Mouse (Mus musculus): Measurements from ENCODE around the gene Prr29. TPM values are rescaled to one million over a fixed set of nuclear protein-coding genes. Genes with fewer than 3 reads are reported as not detected.
A peak's percentile ranks its signal among the peaks of the same experiment; 100 is the strongest.
"Not testable (repeated sequence)": the region's sequence is repeated elsewhere in the genome, so short reads cannot be mapped to it uniquely, and the experiment has no call there.

The Prr29 gene
- 4.6 TPM in 1 of 2 replicates, not detected in the other for total RNA-seq (2014; fragmentation: Nextera tagmentation)
- total RNA-seq (2017) = not detected in 2 replicates

- no peak for ATAC-seq (replicated peaks; ENCODE audit: low FRiP score, low TSS enrichment, poor library complexity, severe bottlenecking)
These were observed at the start of gene Prr29 for GRCm38 (mm10) chr11:106365366-106365765. Gene Prr29, plus strand, starts transcription at chr11:106365472.

DNA sequence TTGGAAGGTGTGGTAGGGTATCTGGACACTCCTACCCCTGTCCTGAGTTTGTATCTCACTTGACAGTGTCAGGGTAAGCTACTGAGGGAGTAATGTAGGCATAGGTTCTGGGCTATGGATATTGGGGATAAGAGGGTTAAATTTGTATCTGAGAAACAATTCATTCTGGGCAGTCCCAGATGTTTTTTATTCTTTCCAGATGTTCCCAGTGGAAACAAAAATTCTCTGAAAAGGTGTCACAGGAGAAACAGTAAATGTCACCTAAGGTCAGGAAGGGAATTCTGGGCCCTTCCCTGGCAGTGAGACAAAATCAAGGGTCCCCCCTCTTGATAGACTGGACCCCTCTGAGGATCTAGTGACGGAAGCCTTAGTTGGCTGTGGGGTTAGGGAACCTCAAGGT lies 48.9 kb upstream of the Prr29 start:
- no peak for ATAC-seq (replicated peaks; ENCODE audit: low FRiP score, low TSS enrichment, poor library complexity, severe bottlenecking)

GRCm38 (mm10) chr11:106317801-106318200 lies 47.5 kb upstream of the Prr29 start:
- no peak for ATAC-seq (replicated peaks; ENCODE audit: low FRiP score, low TSS enrichment, poor library complexity, severe bottlenecking)

GRCm38 (mm10) chr11:106318406-106319366 lies 46.6 kb upstream of the Prr29 start:
- no peak for ATAC-seq (replicated peaks; ENCODE audit: low FRiP score, low TSS enrichment, poor library complexity, severe bottlenecking)

DNA sequence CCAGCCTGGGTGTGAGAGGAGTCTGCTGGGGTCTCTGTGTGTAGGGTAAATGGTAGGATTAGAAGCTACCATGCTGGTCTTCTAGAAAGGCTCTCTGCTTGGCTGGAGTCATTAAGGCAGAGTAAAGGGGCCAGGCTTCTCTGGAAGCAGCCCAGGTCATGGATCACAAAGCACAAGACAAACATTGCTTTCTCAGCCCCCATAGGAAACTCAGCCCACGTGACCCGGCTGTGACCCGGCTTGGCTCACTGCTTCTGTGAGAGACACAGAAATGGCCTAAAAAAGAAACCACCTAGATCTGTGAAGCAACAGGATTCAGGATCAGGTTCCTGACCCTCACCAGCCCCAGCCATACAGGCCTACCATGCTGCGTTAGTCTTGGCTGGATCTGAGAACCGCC lies 40.4 kb upstream of the Prr29 start:
- no peak for ATAC-seq (replicated peaks; ENCODE audit: low FRiP score, low TSS enrichment, poor library complexity, severe bottlenecking)

DNA sequence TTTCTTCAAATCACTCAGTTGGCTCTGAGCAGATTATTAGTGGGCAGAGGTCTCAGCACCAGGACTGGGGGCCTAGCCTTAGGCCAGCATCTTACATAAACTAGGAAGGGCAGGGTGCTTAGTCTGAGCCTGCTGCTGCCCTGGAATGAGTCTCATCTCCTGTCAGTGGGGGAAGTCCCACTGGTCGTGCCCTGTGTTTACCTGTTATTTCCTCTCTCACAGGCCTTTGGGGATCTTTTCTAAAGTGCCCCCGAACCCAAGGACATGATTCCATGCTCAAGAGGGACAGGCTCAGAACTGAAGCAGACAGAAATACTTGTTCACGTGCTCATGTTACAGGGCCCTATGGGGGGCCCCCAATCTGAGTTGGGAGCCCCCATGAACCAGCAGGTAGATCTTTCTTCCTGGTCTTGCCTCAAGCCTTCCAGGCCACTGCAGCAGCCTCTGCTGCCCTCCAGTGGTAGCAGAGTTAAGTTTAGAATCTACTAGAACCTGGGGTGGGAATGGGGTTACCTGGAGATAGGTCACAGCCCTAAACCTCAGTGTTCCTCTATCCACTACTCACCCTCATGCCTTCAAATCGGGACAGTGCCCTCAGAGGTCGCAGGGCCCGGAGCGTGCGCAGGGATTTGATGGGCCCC lies 39.6 kb upstream of the Prr29 start:
- 0 out of 2 replicates have a peak, but pooled peaks have one; percentile 40 for ATAC-seq (replicated peaks; ENCODE audit: low FRiP score, low TSS enrichment, poor library complexity, severe bottlenecking)

- no peak for ATAC-seq (replicated peaks; ENCODE audit: low FRiP score, low TSS enrichment, poor library complexity, severe bottlenecking)
These were observed 38.8 kb upstream of the Prr29 start for GRCm38 (mm10) chr11:106326475-106326874.

DNA sequence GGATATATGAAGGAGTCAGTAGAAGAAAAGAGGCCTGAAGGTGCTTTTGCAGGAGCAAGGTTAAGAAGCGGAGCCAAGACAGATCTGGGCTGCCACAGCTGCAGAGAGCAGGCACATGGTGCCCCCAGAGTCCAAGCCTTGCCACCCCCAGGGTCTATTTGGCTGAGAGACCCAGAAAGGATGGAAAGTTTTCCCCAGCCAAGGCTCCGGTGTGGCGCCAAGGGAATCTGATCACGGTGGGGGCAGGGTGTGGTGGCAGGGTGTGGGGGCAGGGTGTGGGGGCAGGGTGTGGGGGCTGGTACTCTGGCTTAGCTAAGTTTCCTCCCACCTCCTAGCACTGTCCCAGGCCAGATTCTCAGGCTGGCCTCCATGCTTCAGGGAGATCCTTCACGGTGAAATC lies 36.8 kb upstream of the Prr29 start:
- ATAC-seq (replicated peaks; ENCODE audit: low FRiP score, low TSS enrichment, poor library complexity, severe bottlenecking) = no peak

- ATAC-seq (replicated peaks; ENCODE audit: low FRiP score, low TSS enrichment, poor library complexity, severe bottlenecking) = no peak
These were observed 36.1 kb upstream of the Prr29 start for GRCm38 (mm10) chr11:106329128-106329527.

GRCm38 (mm10) chr11:106329682-106330081 lies 35.6 kb upstream of the Prr29 start:
- peak; percentile 81 for ATAC-seq (replicated peaks; ENCODE audit: low FRiP score, low TSS enrichment, poor library complexity, severe bottlenecking)

- no peak for ATAC-seq (replicated peaks; ENCODE audit: low FRiP score, low TSS enrichment, poor library complexity, severe bottlenecking)
These were observed 32.8 kb upstream of the Prr29 start for GRCm38 (mm10) chr11:106332458-106332857.

GRCm38 (mm10) chr11:106334066-106334465 lies 31.2 kb upstream of the Prr29 start:
- ATAC-seq (replicated peaks; ENCODE audit: low FRiP score, low TSS enrichment, poor library complexity, severe bottlenecking) = no peak

GRCm38 (mm10) chr11:106338029-106338428 lies 27.2 kb upstream of the Prr29 start:
- ATAC-seq (replicated peaks; ENCODE audit: low FRiP score, low TSS enrichment, poor library complexity, severe bottlenecking) = no peak

DNA sequence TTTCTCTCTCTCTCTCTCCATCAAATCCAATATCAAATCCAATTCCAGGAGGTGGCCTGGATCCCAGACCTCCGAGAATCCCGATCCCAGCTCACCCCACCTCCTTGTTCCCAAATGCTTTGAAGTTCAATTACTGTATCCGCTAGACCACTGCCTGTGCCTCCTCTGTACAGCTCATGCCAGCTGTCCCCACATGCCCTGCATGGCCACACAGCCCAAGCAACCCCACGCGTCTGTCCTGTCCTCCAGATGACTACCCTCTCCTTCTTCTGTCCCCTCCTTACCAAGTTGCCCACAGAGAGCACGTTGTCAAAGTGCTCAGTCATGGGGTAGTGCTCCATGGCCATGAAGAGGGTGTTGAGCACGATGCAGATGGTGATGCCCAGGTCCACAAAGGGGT lies 26.4 kb upstream of the Prr29 start:
- ATAC-seq (replicated peaks; ENCODE audit: low FRiP score, low TSS enrichment, poor library complexity, severe bottlenecking) = no peak

DNA sequence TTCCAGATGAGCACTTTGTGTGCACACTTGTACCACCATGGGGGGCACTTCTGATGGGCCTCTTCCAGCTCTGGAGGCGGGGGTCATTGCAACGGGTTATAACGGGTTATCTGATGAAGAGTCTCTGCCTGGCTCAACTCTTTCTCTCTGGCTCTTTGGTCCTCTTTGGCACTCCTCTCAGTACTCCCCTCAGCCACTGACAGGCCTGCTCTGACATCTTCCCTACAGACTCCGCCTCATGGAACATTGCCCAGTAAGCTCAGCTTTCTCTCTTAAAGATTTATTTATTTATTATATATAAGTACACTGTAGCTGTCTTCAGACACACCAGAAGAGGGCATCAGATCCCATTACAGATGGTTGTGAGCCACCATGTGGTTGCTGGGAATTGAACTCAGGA lies 25.9 kb upstream of the Prr29 start:
- not testable (repeated sequence) for ATAC-seq (replicated peaks; ENCODE audit: low FRiP score, low TSS enrichment, poor library complexity, severe bottlenecking)

- ATAC-seq (replicated peaks; ENCODE audit: low FRiP score, low TSS enrichment, poor library complexity, severe bottlenecking) = no peak
These were observed 24.2 kb upstream of the Prr29 start for GRCm38 (mm10) chr11:106340990-106341520.

DNA sequence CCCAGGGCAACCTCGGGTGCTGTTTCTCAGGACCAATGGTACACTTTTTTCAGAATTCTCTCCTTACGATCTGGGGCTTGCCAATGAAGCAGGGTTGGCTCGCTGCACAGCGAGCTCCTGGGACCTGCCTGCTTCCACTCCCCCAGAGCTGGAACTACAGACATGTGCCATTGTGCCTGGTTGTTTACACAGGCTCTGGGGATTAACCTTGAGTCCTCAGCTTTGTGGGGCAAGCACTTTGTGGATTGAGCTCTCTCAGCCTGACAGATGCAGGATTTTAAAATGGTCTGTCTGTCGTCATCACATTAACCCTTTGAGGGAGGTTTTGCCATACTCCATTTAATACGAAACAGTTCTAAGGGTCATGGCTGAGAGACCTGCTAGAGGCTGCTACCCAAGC lies 20.4 kb upstream of the Prr29 start:
- ATAC-seq (replicated peaks; ENCODE audit: low FRiP score, low TSS enrichment, poor library complexity, severe bottlenecking) = no peak

GRCm38 (mm10) chr11:106349772-106350171 lies 15.5 kb upstream of the Prr29 start:
- ATAC-seq (replicated peaks; ENCODE audit: low FRiP score, low TSS enrichment, poor library complexity, severe bottlenecking) = peak; percentile 71

- no peak for ATAC-seq (replicated peaks; ENCODE audit: low FRiP score, low TSS enrichment, poor library complexity, severe bottlenecking)
These were observed 14.4 kb upstream of the Prr29 start for GRCm38 (mm10) chr11:106350853-106351252.

DNA sequence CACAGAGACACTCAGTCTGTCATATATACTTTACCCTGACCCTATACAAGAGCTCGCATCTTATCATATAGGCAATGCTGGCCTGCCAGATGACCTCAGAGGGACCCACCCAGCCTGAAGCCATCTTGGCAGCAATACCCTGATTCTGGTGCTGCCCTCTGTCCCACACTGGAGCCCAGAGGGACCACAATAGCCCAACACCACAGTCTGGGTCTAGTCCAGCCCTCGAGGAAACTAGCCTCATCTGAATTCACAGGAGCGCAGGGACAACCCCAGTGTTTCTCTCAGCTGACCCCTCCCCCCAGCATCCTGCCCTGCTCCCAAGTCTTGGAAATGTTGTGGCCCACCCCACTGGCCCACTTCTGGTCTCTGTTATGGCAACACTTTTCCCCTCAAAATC lies 14.0 kb upstream of the Prr29 start:
- ATAC-seq (replicated peaks; ENCODE audit: low FRiP score, low TSS enrichment, poor library complexity, severe bottlenecking) = no peak

All from megakaryocyte-erythroid progenitor cell, adult 5-6 weeks (primary cell).